Mouse (Mus musculus): Measurements from ENCODE around the gene Far1. TPM values are rescaled to one million over a fixed set of nuclear protein-coding genes. Genes with fewer than 3 reads are reported as not detected.

Gene Far1
- total RNA-seq (2021) = 10 to 100 TPM; 42.6 to 48.5 TPM
- long read RNA-seq, experiment 1, full-length matches to known transcripts = 9 of 14 reads
- long read RNA-seq, experiment 1, partial matches to known transcripts = 1 of 14 reads
- long read RNA-seq, experiment 1, other reads (novel, unspliced or antisense) = 4 of 14 reads
- long read RNA-seq, experiment 2, full-length matches to known transcripts = 11 of 13 reads
- long read RNA-seq, experiment 2, partial matches to known transcripts = 0 of 13 reads
- long read RNA-seq, experiment 2, other reads (novel, unspliced or antisense) = 2 of 13 reads

DNA sequence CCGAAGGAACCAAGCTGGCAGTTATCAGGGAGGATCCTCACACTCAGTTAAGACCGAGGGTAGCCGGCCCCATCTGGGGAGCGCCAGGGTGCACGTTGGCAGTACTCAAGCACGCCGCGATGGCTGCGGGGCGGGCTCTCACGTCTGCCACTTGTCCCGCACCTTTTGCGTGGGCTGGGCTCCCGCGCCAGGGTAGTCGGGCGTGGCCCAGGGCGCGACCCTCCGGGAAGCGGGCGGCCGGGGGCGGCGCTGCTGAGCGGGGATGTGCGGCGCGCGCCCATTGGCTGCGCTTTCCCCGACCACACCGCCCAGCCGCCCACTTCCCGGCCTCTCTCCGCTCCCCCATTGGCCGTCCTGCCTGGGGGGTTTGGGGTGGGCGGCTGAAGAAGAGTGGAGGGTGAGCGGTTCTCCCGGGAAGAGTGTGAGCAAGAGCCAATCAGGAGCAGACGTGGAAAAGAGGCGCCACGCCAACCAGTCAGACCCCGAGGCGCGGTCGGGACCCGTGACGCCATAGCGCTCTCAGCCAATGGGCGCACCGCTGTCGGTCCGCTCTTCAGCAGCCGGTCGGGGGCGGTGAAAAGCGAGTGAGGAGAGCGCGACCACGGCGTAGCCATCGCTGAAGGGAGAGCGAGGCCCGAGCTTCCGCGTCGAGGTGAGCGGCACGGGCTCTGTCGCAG lies at the start of gene Far1:
Far1 (plus strand) TSS at position 549 of the 677 bp plus-strand sequence.
- DNase-seq = peak; percentile 98

DNA sequence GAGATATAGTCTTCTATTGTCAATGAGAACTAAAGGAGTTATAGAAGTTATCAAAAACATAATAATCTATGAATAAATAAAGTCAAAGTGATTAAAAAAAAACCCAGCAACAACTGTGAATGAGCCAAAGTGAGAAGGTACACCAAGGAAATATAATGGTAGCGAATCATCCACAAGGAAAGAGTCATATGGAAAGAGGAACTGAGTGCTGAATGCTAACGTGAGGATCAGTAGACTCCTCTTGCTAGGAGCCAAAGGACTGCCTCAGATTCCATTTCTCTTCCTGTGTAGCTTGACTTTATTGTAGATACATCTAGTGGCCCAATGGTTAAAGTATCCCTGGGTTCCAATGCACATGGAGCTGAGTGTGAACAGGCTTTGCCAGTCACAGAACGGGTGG lies 45.3 kb upstream of the Far1 start:
- no peak for DNase-seq

DNA sequence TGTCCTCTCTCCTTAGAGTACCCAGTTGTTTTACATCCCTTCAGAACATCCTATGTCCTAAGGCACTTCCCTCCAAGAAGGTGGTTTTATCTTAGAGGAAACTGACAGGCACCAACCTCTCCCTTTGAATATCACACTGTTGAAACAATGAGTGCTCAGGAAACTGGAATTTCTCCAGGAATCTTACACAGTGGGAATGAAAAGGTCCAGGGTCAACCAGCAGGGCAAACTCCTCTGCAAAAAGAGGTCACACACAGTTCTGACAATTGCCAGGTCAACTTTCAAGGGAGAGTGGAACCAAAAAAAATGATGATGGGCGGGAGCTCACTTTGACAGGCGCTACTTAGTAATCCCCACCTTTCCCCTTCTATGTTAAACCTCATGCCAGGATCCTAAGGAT lies 43.0 kb upstream of the Far1 start:
- DNase-seq = no peak

DNA sequence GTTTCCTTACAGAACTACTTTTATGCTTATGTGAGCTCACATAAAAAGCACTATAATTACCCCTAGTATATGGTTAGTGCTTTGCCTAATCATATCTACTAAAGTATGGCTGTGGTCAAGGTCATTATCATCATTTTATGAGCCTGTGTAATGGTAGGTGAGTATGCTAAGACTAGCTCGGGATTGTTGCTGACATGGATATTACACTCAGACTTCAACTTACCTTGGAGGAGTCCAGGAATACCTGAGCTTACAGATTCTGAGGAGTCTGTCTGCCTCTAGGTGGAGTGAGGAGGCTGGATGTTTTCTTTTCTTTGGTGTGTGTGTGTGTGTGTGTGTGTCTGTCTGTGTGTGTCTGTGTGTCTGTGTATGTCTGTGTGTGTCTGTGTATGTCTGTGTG lies 42.0 kb upstream of the Far1 start:
- no peak for DNase-seq

GRCm38 (mm10) chr7:113495792-113496191 lies 17.8 kb upstream of the Far1 start:
- DNase-seq = no peak

DNA sequence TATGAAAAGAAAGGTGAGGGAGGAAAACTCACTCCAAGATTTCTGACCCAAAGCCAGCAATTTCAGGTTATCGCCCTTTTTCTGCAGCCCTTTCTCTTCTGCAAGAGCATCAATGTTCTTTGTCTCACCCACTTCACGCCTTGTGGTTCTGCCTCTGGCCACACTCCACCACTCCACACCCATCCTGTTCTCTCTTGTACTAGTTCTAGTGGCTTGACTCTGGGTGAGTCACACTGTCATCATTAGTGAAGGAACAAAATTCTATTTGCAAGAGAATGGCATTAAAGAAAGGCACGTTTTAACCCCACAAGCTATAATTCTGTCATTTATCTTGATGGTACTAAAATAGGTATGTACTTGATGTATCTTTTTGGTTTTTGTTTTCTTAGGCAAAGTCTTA lies 15.2 kb upstream of the Far1 start:
- no peak for DNase-seq

- no peak for DNase-seq
These were observed 13.8 kb upstream of the Far1 start for GRCm38 (mm10) chr7:113499821-113500220.

DNA sequence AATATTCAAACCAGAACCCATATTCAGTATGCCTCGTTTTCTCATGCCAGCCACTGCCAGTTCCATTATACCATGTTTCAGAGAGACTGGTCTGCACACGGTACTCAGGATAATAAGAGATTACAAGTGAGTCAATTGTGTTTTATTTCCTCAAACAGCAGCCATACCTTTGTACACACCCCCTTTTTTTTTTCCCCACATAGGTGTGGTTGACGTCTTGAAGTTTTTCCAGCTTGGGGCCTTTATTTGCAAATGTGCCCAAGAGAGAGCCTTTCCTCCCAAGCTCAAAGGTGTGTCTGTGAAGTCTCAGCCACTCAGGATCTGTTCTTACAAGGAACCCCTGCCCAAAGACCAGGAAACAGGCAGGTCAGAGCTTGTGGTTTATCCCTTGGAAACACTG lies 11.2 kb upstream of the Far1 start:
- no peak for DNase-seq

GRCm38 (mm10) chr7:113505047-113505446 lies 8.6 kb upstream of the Far1 start:
- DNase-seq = no peak

GRCm38 (mm10) chr7:113505516-113506045 lies 8.1 kb upstream of the Far1 start:
- DNase-seq = no peak

DNA sequence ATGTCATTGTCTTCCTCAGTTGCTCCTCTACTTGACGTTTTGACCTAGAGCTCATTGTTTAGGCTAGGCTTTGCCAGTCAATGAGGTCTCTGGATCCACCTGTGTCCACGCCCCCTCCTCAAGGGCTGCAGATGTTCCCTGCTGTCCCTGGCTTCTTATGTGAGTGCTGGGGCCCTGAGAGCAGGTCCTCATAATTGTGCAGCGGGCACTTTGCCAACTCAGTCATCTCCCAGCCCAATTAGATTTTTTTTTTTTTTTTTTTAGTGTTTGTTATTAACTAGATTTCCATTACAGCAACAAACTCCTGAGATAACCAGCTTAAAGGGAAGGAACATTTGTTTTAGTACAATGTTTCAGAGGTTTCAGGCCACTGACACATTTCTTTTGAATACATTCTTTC lies 5.8 kb upstream of the Far1 start:
- DNase-seq = no peak

- no peak for DNase-seq
These were observed 2.2 kb upstream of the Far1 start for GRCm38 (mm10) chr7:113511396-113511795.

DNA sequence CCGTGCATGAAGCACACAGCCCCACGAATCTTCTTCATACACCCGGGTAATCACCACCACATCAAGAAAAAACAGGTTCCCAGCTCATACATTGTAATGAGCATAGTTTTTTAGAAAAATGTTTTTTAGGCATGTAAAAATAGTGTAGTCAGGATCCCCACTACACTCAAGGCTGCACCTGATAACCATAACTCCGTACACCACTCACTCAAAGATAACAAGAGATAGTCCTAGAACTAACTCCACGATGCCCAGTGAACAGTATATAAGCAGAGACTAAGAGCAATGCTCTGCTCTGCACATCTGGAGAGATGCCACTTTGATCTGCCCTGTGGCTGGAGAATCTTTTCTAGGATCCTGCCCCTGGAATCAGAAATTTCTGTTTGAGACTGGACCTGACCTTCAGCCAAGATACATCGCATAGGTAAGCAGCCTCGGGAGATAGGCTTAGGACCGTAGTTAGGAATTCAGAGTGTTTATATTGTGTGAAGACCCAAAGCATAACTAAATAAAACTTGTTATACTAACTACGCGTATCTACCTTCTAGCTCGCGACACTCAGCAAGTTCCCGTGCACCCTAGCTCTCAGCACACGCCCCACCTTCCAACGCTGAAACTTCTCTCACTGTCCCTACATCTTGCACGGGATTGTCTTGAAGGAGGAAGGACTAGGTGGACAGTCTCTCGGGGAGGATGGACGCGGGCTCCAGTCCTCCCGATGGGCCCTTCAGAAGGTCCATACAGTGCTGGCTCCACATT lies 928 bp upstream of the Far1 start:
- DNase-seq = no peak

DNA sequence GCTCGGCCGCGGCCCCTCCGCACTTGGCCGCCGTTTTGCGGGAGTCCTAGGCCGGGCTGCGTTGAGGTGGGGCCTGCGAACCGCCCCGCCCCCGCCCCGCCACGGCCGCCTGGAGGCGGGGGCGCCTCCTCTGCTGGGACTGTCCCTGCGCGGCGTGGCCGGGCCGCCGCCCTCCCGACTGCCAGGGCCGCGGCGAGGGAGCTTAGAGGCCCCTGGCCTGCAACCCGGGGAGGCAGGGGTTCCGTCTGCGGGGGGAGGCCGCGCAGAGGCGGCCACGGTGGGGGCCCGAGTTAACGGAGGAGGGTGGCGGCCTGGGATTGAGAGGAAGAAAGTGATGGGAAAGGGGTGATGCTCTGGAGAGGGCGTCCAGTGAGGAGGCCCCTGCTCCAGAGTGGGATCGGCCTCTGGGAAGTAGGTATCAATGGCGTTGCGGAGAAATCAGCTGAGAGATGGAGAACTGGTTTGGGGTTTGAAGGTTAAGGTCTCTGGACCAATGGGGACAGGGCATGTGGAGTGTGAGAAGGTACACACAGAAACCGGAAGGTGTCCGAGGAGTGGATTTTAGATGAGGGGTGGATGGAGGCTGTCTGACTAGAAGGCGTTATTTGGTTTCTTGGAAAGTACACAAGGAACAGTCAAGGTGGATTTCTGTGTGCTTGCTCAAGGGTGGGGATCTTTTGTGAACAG lies 472 bp downstream of the Far1 start:
- DNase-seq = no peak

- no peak for DNase-seq
These were observed 2.2 kb downstream of the Far1 start for GRCm38 (mm10) chr7:113515831-113516230.

- no peak for DNase-seq
These were observed 4.8 kb downstream of the Far1 start for GRCm38 (mm10) chr7:113518419-113518818.

GRCm38 (mm10) chr7:113518961-113519360 lies 5.3 kb downstream of the Far1 start:
- peak; percentile 25 for DNase-seq

- DNase-seq = no peak
These were observed 29.5 kb downstream of the Far1 start for GRCm38 (mm10) chr7:113543158-113543557.

GRCm38 (mm10) chr7:113551742-113552463 lies 38.3 kb downstream of the Far1 start:
- no peak for DNase-seq

- no peak for DNase-seq
These were observed 38.9 kb downstream of the Far1 start for GRCm38 (mm10) chr7:113552508-113552907.

DNA sequence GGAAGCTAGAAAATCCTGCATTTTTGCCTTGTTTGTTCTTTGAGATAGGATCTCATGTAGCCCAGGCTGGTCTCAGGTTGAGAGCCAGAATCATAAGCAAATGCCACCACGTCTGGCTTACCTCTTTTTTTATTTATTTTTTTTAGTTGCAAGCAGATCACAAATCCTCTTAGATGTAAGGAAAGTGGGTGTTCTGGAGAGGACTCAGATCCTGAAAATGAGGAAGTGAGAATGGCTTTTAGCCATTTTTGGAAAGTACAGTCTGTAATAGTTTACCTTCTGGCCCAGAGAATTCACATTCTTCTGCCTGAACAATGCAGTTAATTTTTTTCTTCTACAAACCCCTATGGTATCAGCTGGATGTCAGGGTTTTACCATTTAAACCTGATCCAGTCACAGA lies 42.5 kb downstream of the Far1 start:
- no peak for DNase-seq

DNA sequence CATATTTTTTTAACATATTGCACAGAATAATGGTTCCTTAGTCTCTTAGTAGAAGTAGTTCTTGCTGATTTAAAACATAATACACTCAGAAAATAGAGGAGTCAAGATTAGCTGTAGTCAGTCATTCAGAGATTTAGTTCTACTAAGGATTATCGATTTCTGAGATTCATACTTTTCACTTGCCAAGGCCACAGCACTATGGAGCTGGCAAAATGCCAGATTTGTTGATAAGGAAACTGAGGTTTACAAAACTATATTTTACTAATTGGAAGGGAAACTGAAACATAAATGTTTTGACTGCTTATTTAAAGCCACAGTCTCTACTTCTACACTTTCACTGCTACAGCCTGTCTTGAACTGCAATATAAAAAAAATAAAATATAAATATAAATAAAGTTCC lies 53.3 kb downstream of the Far1 start:
- DNase-seq = no peak

All from adrenal gland, postnatal 10 days (tissue).